Mouse (Mus musculus) spleen, adult 18-20 months (tissue): ENCODE results near the gene Rpl29.

Experiments
- DNase-seq, 2 experiments: peaks; one replicate each; pipeline ENCODE4 v3.0.0; 2022; ENCODE audit warnings: mixed read lengths in 2 of 2

Rpl29 gene

DNA sequence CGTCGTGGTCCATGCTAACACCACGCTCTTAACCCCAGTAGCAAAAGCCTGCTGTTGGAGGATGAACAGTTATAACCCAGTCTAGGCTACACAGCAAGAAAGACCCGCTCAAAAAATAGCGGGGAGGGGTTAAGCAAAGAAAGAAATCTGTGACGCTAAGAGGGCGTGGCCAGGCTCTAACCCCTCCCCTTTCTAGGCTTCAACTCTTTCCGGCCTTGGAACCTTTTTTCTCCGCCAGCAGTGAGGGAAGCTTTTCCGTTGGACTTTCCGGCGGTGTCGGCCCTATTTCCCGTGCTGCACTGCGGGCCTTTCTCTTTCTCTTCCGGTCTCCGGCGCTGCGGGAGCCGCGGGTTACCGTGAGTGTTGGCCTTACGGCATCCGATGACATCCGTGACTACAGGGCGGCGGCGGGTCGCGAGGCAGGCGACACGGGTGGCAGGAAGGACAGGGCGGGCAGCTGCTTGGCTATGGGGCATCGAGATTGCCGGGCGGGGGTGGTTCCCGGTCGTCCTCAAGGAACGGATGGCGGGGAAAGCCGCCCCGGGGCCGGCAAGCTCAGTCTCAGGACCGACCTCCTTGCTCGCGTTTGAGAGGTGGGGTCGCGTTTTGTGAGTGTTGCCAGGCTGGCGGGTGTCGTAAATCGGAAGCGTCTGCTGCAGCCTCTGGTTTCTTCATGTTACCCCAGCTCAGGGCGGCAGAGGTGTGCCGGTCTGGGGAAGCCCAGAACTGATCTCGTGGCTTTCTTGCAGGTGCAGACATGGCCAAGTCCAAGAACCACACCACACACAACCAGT, at the start of gene Rpl29:
TSS of gene Rpl29 (plus strand) at position 234 of the 794 bp plus-strand sequence.
- DNase-seq, result peak; percentile 87 to 94

- peak; percentile 36 to 47 for DNase-seq
Measured at GRCm38 (mm10) chr9:106386181-106386864, 42.9 kb upstream of the Rpl29 start.

- no peak for DNase-seq
Measured at GRCm38 (mm10) chr9:106392828-106393527, 36.3 kb upstream of the Rpl29 start.

GRCm38 (mm10) chr9:106393548-106393947, 35.7 kb upstream of the Rpl29 start:
- no peak for DNase-seq

GRCm38 (mm10) chr9:106394649-106395602, 34.3 kb upstream of the Rpl29 start:
- DNase-seq, result no peak

- DNase-seq, result no peak
Measured at GRCm38 (mm10) chr9:106397733-106398132, 31.5 kb upstream of the Rpl29 start.

DNA sequence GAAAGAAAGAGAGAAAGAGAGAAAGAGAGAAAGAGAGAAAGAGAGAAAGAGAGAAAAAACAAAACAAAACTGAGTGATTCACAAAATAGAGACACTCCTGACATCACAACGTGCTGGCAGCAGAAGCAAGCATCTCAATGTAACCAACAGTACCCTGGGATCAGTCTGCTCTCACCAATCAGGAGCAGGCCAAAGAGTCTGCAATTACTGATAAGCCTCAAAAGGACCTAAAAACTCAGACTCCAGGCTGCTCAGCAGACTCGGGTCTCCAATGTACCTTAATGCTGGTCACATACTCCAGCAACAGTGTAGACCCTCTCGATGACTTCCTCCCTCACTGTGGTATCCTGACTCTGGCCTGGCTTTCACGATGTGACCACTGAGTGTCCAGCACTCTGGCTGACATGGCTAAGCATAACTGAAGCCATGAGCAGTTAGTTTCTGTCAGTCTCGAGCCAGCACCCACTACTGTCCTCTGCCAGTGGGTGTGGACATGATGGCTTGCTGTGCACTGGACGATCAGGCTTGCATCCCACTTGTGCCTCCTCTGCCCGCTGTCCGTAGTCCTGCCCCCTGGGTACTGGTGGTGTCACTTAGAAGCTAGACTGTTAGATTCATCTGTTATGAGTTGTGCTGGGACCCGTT, 30.5 kb upstream of the Rpl29 start:
- DNase-seq, result no peak

GRCm38 (mm10) chr9:106399808-106400207, 29.4 kb upstream of the Rpl29 start:
- DNase-seq, result no peak

DNA sequence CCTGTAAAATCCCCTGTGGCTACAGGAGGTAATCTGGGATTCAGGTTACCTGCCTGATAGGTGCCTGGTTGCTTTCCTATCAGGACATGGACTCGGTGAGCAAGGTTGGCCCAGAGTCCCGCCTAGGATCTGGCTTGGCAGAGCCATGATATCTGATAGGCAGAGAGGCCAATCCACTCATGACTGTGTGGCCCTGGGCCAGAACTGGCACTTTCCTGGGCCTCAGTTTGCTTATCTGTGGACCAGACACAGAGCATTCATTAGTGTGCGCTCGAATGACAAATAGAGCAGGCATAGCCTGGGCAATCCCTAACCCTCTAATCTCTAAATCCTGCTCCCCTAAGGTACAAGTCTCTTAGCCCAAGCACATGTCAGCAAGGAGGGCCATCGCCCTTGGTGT, 27.1 kb upstream of the Rpl29 start:
- no peak for DNase-seq

- DNase-seq, result no peak
Measured at GRCm38 (mm10) chr9:106402607-106403375, 26.5 kb upstream of the Rpl29 start.

GRCm38 (mm10) chr9:106405275-106405674, 24.0 kb upstream of the Rpl29 start:
- no peak for DNase-seq

DNA sequence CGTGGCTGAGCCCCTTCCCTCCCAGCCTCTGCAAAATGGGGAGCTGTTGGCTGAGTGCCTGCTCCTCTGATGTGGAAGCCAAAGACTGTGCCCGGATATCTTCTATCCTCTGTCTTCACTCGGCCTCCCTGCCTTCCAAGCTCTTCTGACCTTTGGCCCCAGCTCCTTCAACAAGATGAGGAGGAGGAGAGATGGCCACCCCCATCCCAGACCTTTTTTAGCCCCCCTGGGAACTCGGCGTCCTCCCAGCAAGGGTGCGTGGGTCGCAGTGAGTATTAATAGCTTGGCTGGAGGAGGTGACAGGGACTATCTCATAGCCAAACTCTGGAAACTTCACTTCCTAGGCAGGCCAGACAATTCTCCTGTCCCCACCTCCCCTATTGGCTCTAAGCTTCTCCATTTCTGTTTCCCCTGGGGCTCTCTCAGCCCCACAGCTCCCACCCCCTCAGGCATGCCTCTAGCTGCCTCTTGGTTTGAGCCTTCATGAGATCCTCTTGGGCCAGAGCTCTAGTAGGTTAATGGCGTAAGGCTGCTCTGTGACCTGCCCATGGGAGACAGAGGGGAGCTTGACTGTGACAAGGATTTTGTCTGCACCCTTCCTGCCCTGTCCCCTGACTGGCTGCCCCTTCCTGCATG, 22.7 kb upstream of the Rpl29 start:
- DNase-seq, result no peak

- DNase-seq, result no peak
Measured at GRCm38 (mm10) chr9:106409096-106409495, 20.2 kb upstream of the Rpl29 start.

DNA sequence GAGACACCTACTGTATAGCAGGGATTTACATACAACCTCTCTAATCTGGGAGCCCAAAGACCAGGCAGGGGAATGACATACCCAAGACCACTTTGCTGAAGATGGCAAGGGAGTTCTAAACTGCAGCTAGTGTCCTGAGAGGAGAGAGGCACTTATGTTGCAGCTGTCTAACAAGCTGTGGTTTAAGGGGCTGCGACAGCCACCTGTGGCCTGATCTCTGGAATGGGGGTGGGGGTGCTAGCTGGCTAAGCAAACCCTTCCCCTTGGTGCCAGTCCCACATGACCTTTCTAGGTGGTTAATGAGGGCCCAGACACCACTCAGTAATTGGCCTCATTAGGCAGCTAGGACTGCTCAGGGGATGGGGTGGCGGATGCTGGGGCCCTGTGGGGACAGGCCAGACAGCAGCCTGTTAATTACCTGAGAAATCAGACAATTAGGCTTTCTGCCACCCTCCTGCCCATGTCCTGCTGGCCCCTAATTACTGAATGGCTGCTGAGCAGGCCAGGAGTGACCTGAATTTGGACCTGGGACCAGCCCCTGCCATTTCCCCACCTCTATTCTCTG, 19.1 kb upstream of the Rpl29 start:
- DNase-seq, result no peak

- peak in 1 of 2 experiments; percentile 41 for DNase-seq
Measured at GRCm38 (mm10) chr9:106411091-106411594, 18.1 kb upstream of the Rpl29 start.

GRCm38 (mm10) chr9:106411729-106412128, 17.5 kb upstream of the Rpl29 start:
- no peak for DNase-seq

GRCm38 (mm10) chr9:106412210-106412609, 17.0 kb upstream of the Rpl29 start:
- DNase-seq, result no peak

DNA sequence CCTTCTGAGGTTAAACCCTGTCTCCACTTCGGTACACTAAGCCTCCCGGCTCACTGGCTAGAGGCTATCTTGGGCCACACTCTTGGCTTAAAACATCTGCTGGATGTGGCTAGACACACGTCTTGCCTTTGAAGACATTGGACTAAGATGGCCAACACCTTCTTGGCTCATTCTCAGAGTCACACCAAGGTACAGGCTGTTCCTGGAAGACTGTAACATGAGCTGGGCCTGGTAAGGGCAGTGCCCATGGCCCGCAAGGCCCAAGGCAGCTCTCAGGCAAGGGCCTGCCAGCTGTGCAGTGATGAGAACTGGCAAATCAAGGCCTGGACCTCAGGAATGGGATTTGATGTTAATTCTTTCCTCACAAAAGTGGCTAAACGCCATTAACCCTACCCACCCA, 15.6 kb upstream of the Rpl29 start:
- no peak for DNase-seq

GRCm38 (mm10) chr9:106416826-106417225, 12.4 kb upstream of the Rpl29 start:
- DNase-seq, result no peak
